11 mouse cellular contexts compared by ENCODE assay signal in the genomic region with DNA sequence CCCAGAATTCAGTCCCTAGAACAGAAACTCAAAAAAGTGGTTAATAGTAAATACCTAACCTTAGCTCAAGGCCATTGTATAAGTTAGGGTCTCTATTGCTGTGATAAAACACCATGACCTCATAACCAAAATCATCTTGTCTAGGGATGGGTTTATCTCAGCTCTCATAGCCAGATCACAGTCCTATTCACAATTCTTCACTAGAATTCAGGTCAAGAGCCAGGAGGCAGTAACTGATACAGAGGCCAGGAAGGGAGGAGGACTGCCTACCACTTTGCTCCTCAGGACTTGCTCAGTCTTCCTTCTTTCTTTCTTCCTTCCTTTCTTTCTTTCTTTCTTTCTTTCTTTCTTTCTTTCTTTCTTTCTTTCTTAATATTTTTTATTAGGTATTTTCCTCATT. TPM values are rescaled to one million over a fixed set of nuclear protein-coding genes. Genes with fewer than 3 reads are reported as not detected.
DNase-seq lines count a peak whose midpoint lies in the region; ATAC-seq and TF ChIP-seq lines count a peak whose summit lies in the region.
"Had no signal": no experiment of that assay in that cellular context is flagged by ENCODE, and none has a peak within 500 bp of the region (broad histone marks: within the 10 kb centered on the region; RNA-seq: fewer than 3 reads in every experiment).

No protein-coding gene starts in this region.

- peak overlapping the region; percentile 82 for H3K4me3 ChIP-seq in erythroblast, embryonic 14.5 days (replicated peaks)
- peak overlapping the region; percentile 13; the same call in 1 of the 2 replicates for H3K4me3 ChIP-seq in testis, adult 2 months (ENCODE audit: control insufficient read depth, low read depth, low read length)
- peak overlapping the region; percentile 40 to 98; a peak in 2 of 4 replicates for H3K4me3 ChIP-seq in liver, embryonic 14.5 days (ENCODE audit: insufficient read depth in 1 of 2, low read depth in 2 of 2, low read length in 2 of 2)

- no peaks in the 10 kb centered on the region for H3K27me3 ChIP-seq in erythroblast, embryonic 14.5 days (ENCODE audit: control insufficient read depth)
- no peaks in the 10 kb centered on the region for H3K27me3 ChIP-seq in testis, adult 2 months (ENCODE audit: control insufficient read depth, insufficient read depth, low read length)
- no peaks in the 10 kb centered on the region for H3K27me3 ChIP-seq in liver, embryonic 14.5 days (ENCODE audit: control insufficient read depth, insufficient read depth, low read length)

- H3K9me3 ChIP-seq in erythroblast, embryonic 14.5 days (ENCODE audit: control insufficient read depth, low read length), result no peaks in the 10 kb centered on the region
- no peaks in the 10 kb centered on the region for H3K9me3 ChIP-seq in liver, embryonic 14.5 days (ENCODE audit: control insufficient read depth, low read length)

- intact Hi-C loops in left cerebral cortex, postnatal 14 days (cut with DNase I), result no loop called here

- no peak overlapping the region; the same call in 1 of the 2 replicates for H3K9ac ChIP-seq in liver, embryonic 14.5 days (replicated peaks)

- TF ChIP-seq POLR2A in testis, adult 2 months (IDR thresholded peaks at IDR 0.05; ENCODE audit: control insufficient read depth, low read depth, low read length), result no peak

- TF ChIP-seq EP300 in liver, embryonic 14.5 days (IDR thresholded peaks at IDR 0.05; ENCODE audit: low read depth), result 0 out of 2 replicates have a peak, but pooled peaks have one; percentile 15

- no peak for DNase-seq in testis, postnatal 14 days (ENCODE audit: low spot score)
- peak; percentile 24 to 44 (median 39) for DNase-seq in liver, embryonic 14.5 days (ENCODE audit: low read depth in 3 of 3, low spot score in 3 of 3)
- no peak for DNase-seq in MN1 (ENCODE audit: low spot score)
- no peak for DNase-seq in left cerebral cortex, postnatal 14 days (ENCODE audit: low spot score in 2 of 2)
- no peak for DNase-seq in spleen, adult 12 weeks (ENCODE audit: low spot score)
- DNase-seq: gastrocnemius, postnatal 25 days had no signal

- no peak for TF ChIP-seq CTCF in testis, adult 2 months (IDR thresholded peaks at IDR 0.05; ENCODE audit: control insufficient read depth, insufficient read depth, insufficient replicate concordance, low read depth, low read length)
- TF ChIP-seq CTCF in liver, embryonic 14.5 days (IDR thresholded peaks at IDR 0.05; ENCODE audit: low read depth), result no peak

- H3K27ac ChIP-seq in testis, adult 2 months (ENCODE audit: control insufficient read depth, insufficient read depth, low read depth, low read length), result no peak overlapping the region
- no peak overlapping the region for H3K27ac ChIP-seq in liver, embryonic 14.5 days

- H3K4me2 ChIP-seq in liver, embryonic 14.5 days (ENCODE audit: low read depth), result peak overlapping the region; percentile 90

- peaks cover 21% of the 10 kb centered on the region for H3K4me1 ChIP-seq in erythroblast, embryonic 14.5 days (ENCODE audit: control insufficient read depth)
- 0 out of 2 replicates have a peak, but pooled peaks cover 3% of the 10 kb centered on the region for H3K4me1 ChIP-seq in testis, adult 2 months (ENCODE audit: control insufficient read depth, insufficient read depth, low read length)
- H3K4me1 ChIP-seq in liver, embryonic 14.5 days (replicated peaks; ENCODE audit: control insufficient read depth in 2 of 2, insufficient read depth in 2 of 2, low read length in 1 of 2), result peaks cover 0 to 8% of the 10 kb centered on the region in 2 experiments; a peak in 2 of 4 replicates

- no peak for ATAC-seq in erythroblast, adult 5-6 weeks (replicated peaks; ENCODE audit: low FRiP score, poor library complexity, severe bottlenecking)
- ATAC-seq in liver, embryonic 14.5 days (ENCODE audit: insufficient read depth), result peak; percentile 39; the same call in 1 of the 2 replicates

- H3K36me3 ChIP-seq in erythroblast, embryonic 14.5 days (ENCODE audit: control insufficient read depth), result peaks cover 17% of the 10 kb centered on the region
- peaks cover 2% of the 10 kb centered on the region; the same call in 1 of the 2 replicates for H3K36me3 ChIP-seq in testis, adult 2 months (ENCODE audit: control insufficient read depth, insufficient read depth, low read length)
- peaks cover 5% of the 10 kb centered on the region for H3K36me3 ChIP-seq in liver, embryonic 14.5 days (replicated peaks; ENCODE audit: control insufficient read depth, insufficient read depth, low read depth)

RNA-seq across cellular contexts. Expression of a gene that starts 1.5 kb away (rescaled TPM):
- polyA plus RNA-seq in erythroblast, embryonic 14.5 days (2012), result 0.02 and 0.08 TPM in 2 replicates
- 2.9 and 9.2 TPM in 2 replicates for total RNA-seq in erythroblast, adult 5-6 weeks (2015; ENCODE audit: low replicate concordance)
- total RNA-seq in erythroblast, adult 5-6 weeks (2017; ENCODE audit: low replicate concordance), result 3.2 and 8.4 TPM in 2 replicates
- 2.1 and 3.1 TPM in 2 replicates for polyA plus RNA-seq in testis, adult 2 months (2012; rRNA removed)
- polyA plus RNA-seq in liver, embryonic 14.5 days (2012; rRNA removed), result 3.4 and 4.3 TPM in 2 replicates
- 13.2 and 14.3 TPM in 2 replicates for polyA plus RNA-seq in liver, embryonic 14.5 days (2014; fragmentation: Nextera tagmentation; extraction: Ambion mirVana)
- 1 to 10 TPM; 6.8 to 7.4 TPM for total RNA-seq in left cerebral cortex, postnatal 14 days (2021)

RNA-seq across cellular contexts. Expression of a gene that starts 1.5 kb away (rescaled TPM):
- 0.24 and 0.56 TPM in 2 replicates for polyA plus RNA-seq in erythroblast, embryonic 14.5 days (2012)
- total RNA-seq in erythroblast, adult 5-6 weeks (2015; ENCODE audit: low replicate concordance), result 4.2 and 21.7 TPM in 2 replicates
- 7.4 and 18.1 TPM in 2 replicates for total RNA-seq in erythroblast, adult 5-6 weeks (2017; ENCODE audit: low replicate concordance)
- polyA plus RNA-seq in testis, adult 2 months (2012; rRNA removed), result 51.7 and 58.3 TPM in 2 replicates
- 6.2 and 14.6 TPM in 2 replicates for polyA plus RNA-seq in liver, embryonic 14.5 days (2012; rRNA removed)
- polyA plus RNA-seq in liver, embryonic 14.5 days (2014; fragmentation: Nextera tagmentation; extraction: Ambion mirVana), result 6.8 and 11.0 TPM in 2 replicates
- total RNA-seq in left cerebral cortex, postnatal 14 days (2021), result 1 to 10 TPM; 1.4 to 2.8 TPM

RNA-seq across cellular contexts. Expression of a gene that starts 34.6 kb away (rescaled TPM):
- not detected in 2 replicates for polyA plus RNA-seq in erythroblast, embryonic 14.5 days (2012)
- total RNA-seq in erythroblast, adult 5-6 weeks (2015; ENCODE audit: low replicate concordance), result not detected in 2 replicates
- not detected in 2 replicates for total RNA-seq in erythroblast, adult 5-6 weeks (2017; ENCODE audit: low replicate concordance)
- 0.42 and 1.8 TPM in 2 replicates for polyA plus RNA-seq in testis, adult 2 months (2012; rRNA removed)
- 1.6 and 1.9 TPM in 2 replicates for polyA plus RNA-seq in liver, embryonic 14.5 days (2012; rRNA removed)
- 2.0 and 2.1 TPM in 2 replicates for polyA plus RNA-seq in liver, embryonic 14.5 days (2014; fragmentation: Nextera tagmentation; extraction: Ambion mirVana)
- total RNA-seq in left cerebral cortex, postnatal 14 days (2021), result not detected
- total RNA-seq: left cerebral cortex, postnatal 36 days had no signal
- polyA plus RNA-seq: spleen, adult 2 months had no signal

Comparison
In these comparisons a context has a peak if more than half of its experiments do, and no peak if none do; other contexts are left out.
1. H3K4me3 ChIP-seq: peak in every context shown above with its lines; median percentile 82 in erythroblast, embryonic 14.5 days; 69 in liver, embryonic 14.5 days; 13 in testis, adult 2 months.
2. DNase-seq: peak in liver, embryonic 14.5 days (3 of 3); none in testis, postnatal 14 days (single experiment), MN1 (single experiment), left cerebral cortex, postnatal 14 days (0 of 2) and spleen, adult 12 weeks (single experiment).